Mouse (Mus musculus): ENCODE measurements around the gene Crebbp. TPM values are rescaled to one million over a fixed set of nuclear protein-coding genes. Genes with fewer than 3 reads are reported as not detected.

The Crebbp gene
- total and polyA plus RNA-seq, 2 experiments, result 8.4 to 10.1 TPM

DNA sequence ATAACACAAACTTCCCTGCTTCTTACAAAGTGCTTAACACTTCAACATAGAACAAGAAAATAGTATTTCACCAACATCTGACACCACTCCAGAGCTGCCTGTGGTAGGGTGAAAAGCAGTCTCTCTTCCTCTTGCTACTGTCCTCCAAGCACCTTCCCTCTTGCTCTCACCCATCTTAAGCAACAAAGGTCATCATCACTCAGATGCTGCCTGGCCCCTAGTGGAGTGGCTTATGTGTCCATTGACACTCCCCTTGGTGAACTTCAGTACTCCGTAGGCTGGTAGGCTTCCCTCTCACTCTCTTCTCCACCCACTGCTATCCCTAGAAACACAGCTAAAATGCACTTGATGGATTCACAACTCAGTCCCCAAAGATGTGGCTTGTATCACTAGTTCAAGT is 3.5 kb downstream of the Crebbp start:
- H3K36me3 ChIP-seq (ENCODE audit: control insufficient read depth, insufficient read depth, low read length), result no peaks in the 10 kb centered on the region; the same call in 1 of the 2 replicates
- no peaks in the 10 kb centered on the region for H3K27me3 ChIP-seq (ENCODE audit: control insufficient read depth, insufficient read depth, low read length)
- no peak overlapping the region for H3K9ac ChIP-seq (ENCODE audit: low read depth, low read length)
- H3K4me1 ChIP-seq (ENCODE audit: control insufficient read depth, insufficient read depth, low read length), result peaks cover 24% of the 10 kb centered on the region
- 13% methylated on average over 1 of the region's 1 CpGs for WGBS
- no peak for TF ChIP-seq POLR2A (IDR thresholded peaks at IDR 0.05; ENCODE audit: extremely low read depth, insufficient read depth, low read length)
- no peak for TF ChIP-seq CTCF (IDR thresholded peaks at IDR 0.05; ENCODE audit: low read depth, low read length)
- DNase-seq (ENCODE audit: extremely low read depth, low read depth, low spot score), result peak; percentile 31
- no peak overlapping the region for H3K27ac ChIP-seq (replicated peaks; ENCODE audit: insufficient read depth, low read depth, low read length)
- peaks cover 51% of the 10 kb centered on the region for H3K79me2 ChIP-seq (ENCODE audit: control insufficient read depth, insufficient read depth, low read length)
- no peak overlapping the region for H3K4me3 ChIP-seq (ENCODE audit: insufficient read depth, low read depth, low read length)

DNA sequence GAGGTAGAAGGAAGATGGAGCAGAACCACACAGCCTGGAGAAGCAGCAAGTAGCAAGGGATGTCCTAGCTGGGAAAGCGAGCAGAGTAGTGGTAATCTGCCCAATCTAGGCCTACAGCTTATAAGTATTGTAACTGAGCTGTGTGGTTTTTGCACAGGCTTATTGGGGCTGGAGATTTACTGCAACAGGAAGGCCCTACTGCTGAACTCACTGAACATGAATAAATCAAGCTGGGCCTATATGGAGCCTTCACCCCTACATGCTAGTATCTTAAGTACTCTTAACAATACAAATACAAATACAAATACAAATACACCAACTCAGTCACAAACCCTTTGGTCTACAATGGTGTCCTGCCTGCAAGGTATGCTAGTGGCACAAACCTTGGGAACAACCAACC is 10.2 kb downstream of the Crebbp start:
- no peak overlapping the region for H3K27ac ChIP-seq (replicated peaks; ENCODE audit: insufficient read depth, low read depth, low read length)
- H3K9ac ChIP-seq (ENCODE audit: low read depth, low read length), result no peak overlapping the region
- H3K4me1 ChIP-seq (ENCODE audit: control insufficient read depth, insufficient read depth, low read length), result peaks cover 25% of the 10 kb centered on the region
- no peak for TF ChIP-seq POLR2A (IDR thresholded peaks at IDR 0.05; ENCODE audit: extremely low read depth, insufficient read depth, low read length)
- TF ChIP-seq CTCF (IDR thresholded peaks at IDR 0.05; ENCODE audit: low read depth, low read length), result no peak
- H3K79me2 ChIP-seq (ENCODE audit: control insufficient read depth, insufficient read depth, low read length), result peaks cover 51% of the 10 kb centered on the region
- no peak overlapping the region for H3K4me3 ChIP-seq (ENCODE audit: insufficient read depth, low read depth, low read length)
- H3K36me3 ChIP-seq (ENCODE audit: control insufficient read depth, insufficient read depth, low read length), result no peaks in the 10 kb centered on the region; the same call in 1 of the 2 replicates
- DNase-seq (ENCODE audit: extremely low read depth, low read depth, low spot score), result no peak
- 100% methylated on average over 1 of the region's 1 CpGs for WGBS
- H3K27me3 ChIP-seq (ENCODE audit: control insufficient read depth, insufficient read depth, low read length), result no peaks in the 10 kb centered on the region

DNA sequence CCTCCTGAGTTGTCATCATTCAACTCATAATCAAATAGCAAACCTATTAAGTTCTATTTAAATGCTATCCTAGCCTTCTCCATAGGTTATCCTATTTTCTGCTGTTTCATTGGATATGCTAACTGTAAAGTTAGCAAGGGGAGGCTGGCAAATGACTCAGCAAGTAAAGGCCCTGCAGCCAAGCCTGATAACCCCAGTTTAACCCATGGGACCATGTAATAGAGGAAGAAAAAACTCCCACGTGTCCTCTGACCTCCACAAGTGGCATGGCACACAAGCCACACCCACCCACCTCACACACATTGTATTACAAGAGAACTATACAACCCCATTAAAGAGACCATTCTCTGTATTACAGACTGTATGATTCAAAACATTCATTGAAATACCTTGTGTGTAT is 13.8 kb downstream of the Crebbp start:
- peak; percentile 54 for DNase-seq (ENCODE audit: extremely low read depth, low read depth, low spot score)
- Histone ChIP-seq H3K79me2 (ENCODE audit: control insufficient read depth, insufficient read depth, low read length) (peaks cover 50% of the 10 kb centered on the region), H3K4me1 (ENCODE audit: control insufficient read depth, insufficient read depth, low read length) (peaks cover 21% of the 10 kb centered on the region), H3K27ac (replicated peaks; ENCODE audit: insufficient read depth, low read depth, low read length) (no peak overlapping the region), H3K36me3 (ENCODE audit: control insufficient read depth, insufficient read depth, low read length) (no peaks in the 10 kb centered on the region), H3K9ac (ENCODE audit: low read depth, low read length) (no peak overlapping the region), H3K27me3 (ENCODE audit: control insufficient read depth, insufficient read depth, low read length) (no peaks in the 10 kb centered on the region), H3K4me3 (ENCODE audit: insufficient read depth, low read depth, low read length) (no peak overlapping the region)
- WGBS, result 0% methylated on average over 1 of the region's 1 CpGs
- no peak for TF ChIP-seq CTCF (IDR thresholded peaks at IDR 0.05; ENCODE audit: low read depth, low read length)
- no peak for TF ChIP-seq POLR2A (IDR thresholded peaks at IDR 0.05; ENCODE audit: extremely low read depth, insufficient read depth, low read length)

DNA sequence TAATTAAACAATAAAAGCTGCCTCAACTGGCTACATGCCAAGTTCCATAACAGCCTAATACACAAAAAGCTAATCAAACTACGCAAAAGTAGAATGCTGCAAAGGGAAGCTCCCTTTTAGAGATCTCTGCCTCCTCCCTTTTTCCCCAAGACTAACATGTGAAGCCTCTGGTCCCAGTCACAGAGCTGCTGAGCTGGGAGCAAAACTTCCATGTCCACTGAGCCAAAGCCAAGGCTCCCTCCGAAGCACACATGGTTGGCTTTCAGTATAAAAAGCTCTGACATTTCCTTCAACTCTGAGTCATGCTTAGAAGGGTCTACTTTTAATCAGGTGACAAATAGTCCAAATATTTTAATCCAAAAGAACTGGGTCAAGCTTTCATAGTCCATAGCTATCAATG is 14.2 kb downstream of the Crebbp start:
- H3K36me3 ChIP-seq (ENCODE audit: control insufficient read depth, insufficient read depth, low read length), result no peaks in the 10 kb centered on the region
- H3K79me2 ChIP-seq (ENCODE audit: control insufficient read depth, insufficient read depth, low read length), result peaks cover 50% of the 10 kb centered on the region
- no peak overlapping the region for H3K4me3 ChIP-seq (ENCODE audit: insufficient read depth, low read depth, low read length)
- no peaks in the 10 kb centered on the region for H3K27me3 ChIP-seq (ENCODE audit: control insufficient read depth, insufficient read depth, low read length)
- H3K4me1 ChIP-seq (ENCODE audit: control insufficient read depth, insufficient read depth, low read length), result peaks cover 21% of the 10 kb centered on the region
- peak; percentile 34 for DNase-seq (ENCODE audit: extremely low read depth, low read depth, low spot score)
- no peak overlapping the region for H3K27ac ChIP-seq (replicated peaks; ENCODE audit: insufficient read depth, low read depth, low read length)
- TF ChIP-seq CTCF (IDR thresholded peaks at IDR 0.05; ENCODE audit: low read depth, low read length) (no peak), POLR2A (IDR thresholded peaks at IDR 0.05; ENCODE audit: extremely low read depth, insufficient read depth, low read length) (no peak)
- no peak overlapping the region for H3K9ac ChIP-seq (ENCODE audit: low read depth, low read length)
- WGBS, result 22% methylated on average over 2 of the region's 2 CpGs

DNA sequence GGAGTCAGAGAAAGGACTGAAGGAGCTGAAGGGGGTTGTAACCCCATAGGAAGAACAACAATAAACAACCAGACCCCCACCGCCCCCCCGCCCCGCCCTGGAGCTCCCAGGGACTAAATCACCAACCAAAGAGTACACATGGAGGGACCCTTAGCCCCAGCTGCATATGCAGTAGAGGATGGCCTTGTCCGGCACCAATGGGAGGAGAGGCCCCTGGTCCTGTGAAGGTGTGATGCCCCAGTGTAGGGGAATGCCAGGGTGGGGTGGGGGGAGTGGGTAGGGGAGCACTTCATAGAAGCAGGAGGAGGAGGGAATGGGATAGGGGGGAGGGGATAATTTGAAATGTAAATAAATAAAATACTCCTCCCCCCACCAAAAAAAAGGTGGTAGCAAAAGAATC is 15.8 kb downstream of the Crebbp start:
- H3K36me3 ChIP-seq (ENCODE audit: control insufficient read depth, insufficient read depth, low read length), result no peaks in the 10 kb centered on the region
- H3K4me1 ChIP-seq (ENCODE audit: control insufficient read depth, insufficient read depth, low read length), result peaks cover 17% of the 10 kb centered on the region
- 88% methylated on average over 4 of the region's 4 CpGs for WGBS
- TF ChIP-seq POLR2A (IDR thresholded peaks at IDR 0.05; ENCODE audit: extremely low read depth, insufficient read depth, low read length), result no peak
- no peak for TF ChIP-seq CTCF (IDR thresholded peaks at IDR 0.05; ENCODE audit: low read depth, low read length)
- no peak overlapping the region for H3K27ac ChIP-seq (replicated peaks; ENCODE audit: insufficient read depth, low read depth, low read length)
- no peak for DNase-seq (ENCODE audit: extremely low read depth, low read depth, low spot score)
- peaks cover 41% of the 10 kb centered on the region for H3K79me2 ChIP-seq (ENCODE audit: control insufficient read depth, insufficient read depth, low read length)
- no peak overlapping the region for H3K9ac ChIP-seq (ENCODE audit: low read depth, low read length)
- H3K27me3 ChIP-seq (ENCODE audit: control insufficient read depth, insufficient read depth, low read length), result no peaks in the 10 kb centered on the region
- no peak overlapping the region for H3K4me3 ChIP-seq (ENCODE audit: insufficient read depth, low read depth, low read length)

DNA sequence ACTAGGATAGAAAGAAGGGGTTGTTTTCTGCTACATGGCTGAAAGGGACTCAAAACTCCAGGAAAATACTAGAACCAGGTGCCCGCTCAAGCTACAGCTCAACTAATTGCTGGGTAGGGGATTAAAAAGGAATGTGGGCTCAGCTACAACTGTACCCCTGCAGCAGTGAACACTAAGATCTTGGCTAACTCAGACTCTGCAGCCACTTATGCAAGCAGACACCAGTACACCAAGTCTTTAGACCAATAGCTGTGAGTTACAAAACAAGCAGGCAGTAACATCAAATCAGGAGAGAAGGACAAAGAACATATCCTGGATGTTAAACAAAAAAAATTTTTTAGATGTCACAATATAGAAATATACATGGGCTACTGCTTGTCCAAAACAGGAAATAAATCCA is 23.6 kb downstream of the Crebbp start:
- TF ChIP-seq CTCF (IDR thresholded peaks at IDR 0.05; ENCODE audit: low read depth, low read length), result no peak
- no peak for TF ChIP-seq POLR2A (IDR thresholded peaks at IDR 0.05; ENCODE audit: extremely low read depth, insufficient read depth, low read length)
- no peaks in the 10 kb centered on the region for H3K27me3 ChIP-seq (ENCODE audit: control insufficient read depth, insufficient read depth, low read length)
- no peak overlapping the region for H3K9ac ChIP-seq (ENCODE audit: low read depth, low read length)
- peaks cover 37% of the 10 kb centered on the region for H3K79me2 ChIP-seq (ENCODE audit: control insufficient read depth, insufficient read depth, low read length)
- DNase-seq (ENCODE audit: extremely low read depth, low read depth, low spot score), result peak; percentile 56
- no peak overlapping the region for H3K4me3 ChIP-seq (ENCODE audit: insufficient read depth, low read depth, low read length)
- 97% methylated on average over 1 of the region's 1 CpGs for WGBS
- H3K27ac ChIP-seq (replicated peaks; ENCODE audit: insufficient read depth, low read depth, low read length), result no peak overlapping the region; the same call in 1 of the 2 replicates
- peaks cover 16% of the 10 kb centered on the region for H3K4me1 ChIP-seq (ENCODE audit: control insufficient read depth, insufficient read depth, low read length)
- no peaks in the 10 kb centered on the region; the same call in 1 of the 2 replicates for H3K36me3 ChIP-seq (ENCODE audit: control insufficient read depth, insufficient read depth, low read length)
